Mouse (Mus musculus): Measurements from ENCODE around the gene Fxr1. TPM values are rescaled to one million over a fixed set of nuclear protein-coding genes. Genes with fewer than 3 reads are reported as not detected.

The Fxr1 gene
- polyA plus RNA-seq, 1 experiment from 2014 or later: 73.9 TPM

DNA sequence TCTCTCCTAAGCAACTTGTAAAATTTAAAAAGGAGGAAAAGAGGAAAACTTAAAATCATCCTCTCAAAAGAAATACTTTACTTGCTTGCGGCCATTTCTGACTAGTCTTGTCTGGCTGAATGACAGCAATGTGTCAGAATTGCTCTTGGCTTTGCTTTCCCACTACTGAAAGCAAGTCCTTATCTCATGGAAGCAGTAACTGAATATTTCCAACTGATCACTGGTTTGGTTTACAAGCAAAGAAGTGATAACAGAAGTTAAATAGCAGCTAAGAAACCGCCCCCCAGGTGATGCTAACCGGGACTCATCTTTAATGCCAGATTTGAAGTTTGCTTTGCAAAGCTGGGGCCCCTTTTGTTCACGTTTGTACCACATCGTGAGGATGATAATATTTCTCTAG, 63.9 kb downstream of the Fxr1 start:
- ATAC-seq (ENCODE audit: insufficient number of reproducible peaks, insufficient read depth, low FRiP score, low read depth): no peak
- H3K4me2 ChIP-seq (ENCODE audit: low read length): no peak overlapping the region
- H3K27me3 ChIP-seq (ENCODE audit: control insufficient read depth, insufficient read depth, low read length): no peaks in the 10 kb centered on the region
- no peak overlapping the region for H3K27ac ChIP-seq (replicated peaks in 1 of 2; ENCODE audit: control insufficient read depth in 1 of 2, insufficient read depth in 1 of 2, low read depth in 2 of 2, low read length in 2 of 2)
- H3K36me3 ChIP-seq (ENCODE audit: control insufficient read depth, insufficient read depth, low read length): peaks cover 5% of the 10 kb centered on the region
- H3K9me3 ChIP-seq (ENCODE audit: control insufficient read depth, low read length): no peaks in the 10 kb centered on the region
- 69% methylated on average over 5 of the region's 5 CpGs for WGBS
- H3K9ac ChIP-seq (ENCODE audit: low read length): no peak overlapping the region
- H3K4me1 ChIP-seq (ENCODE audit: control insufficient read depth in 2 of 2, insufficient read depth in 2 of 2, low read length in 2 of 2): peaks cover 0 to 7% of the 10 kb centered on the region in 2 experiments; a peak in 1 of 4 replicates
- no peak overlapping the region for H3K4me3 ChIP-seq (ENCODE audit: control insufficient read depth in 1 of 2, insufficient read depth in 1 of 2, low read depth in 1 of 2, low read length in 2 of 2)

DNA sequence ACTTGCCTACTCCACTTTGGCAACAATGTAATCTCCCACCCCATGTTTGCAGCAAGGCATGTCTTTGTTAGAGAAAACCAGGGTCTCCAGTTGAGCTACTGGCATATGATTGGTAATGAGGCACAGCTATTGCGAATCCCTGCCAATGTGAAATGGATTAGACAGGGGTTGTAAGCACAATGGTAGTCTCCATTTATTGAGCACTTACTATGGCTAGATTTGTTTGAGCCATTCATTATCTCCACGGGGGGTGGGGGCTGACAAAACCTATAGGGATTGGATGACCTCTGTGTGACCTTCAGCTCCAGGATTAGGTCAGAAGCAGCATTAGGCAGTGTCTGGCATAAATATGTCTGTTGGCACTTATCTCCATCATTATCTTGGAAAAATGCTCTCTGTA, 83.1 kb downstream of the Fxr1 start:
- no peak overlapping the region for H3K4me2 ChIP-seq (ENCODE audit: low read length)
- H3K27me3 ChIP-seq (ENCODE audit: control insufficient read depth, insufficient read depth, low read length): peaks cover 7% of the 10 kb centered on the region; the same call in 1 of the 2 replicates
- WGBS: 82% methylated on average over 2 of the region's 2 CpGs
- no peak overlapping the region for H3K27ac ChIP-seq (replicated peaks in 1 of 2; ENCODE audit: control insufficient read depth in 1 of 2, insufficient read depth in 1 of 2, low read depth in 2 of 2, low read length in 2 of 2)
- H3K4me1 ChIP-seq (ENCODE audit: control insufficient read depth in 2 of 2, insufficient read depth in 2 of 2, low read length in 2 of 2): no peaks in the 10 kb centered on the region
- H3K9ac ChIP-seq (ENCODE audit: low read length): no peak overlapping the region
- H3K9me3 ChIP-seq (ENCODE audit: control insufficient read depth, low read length): no peaks in the 10 kb centered on the region
- H3K4me3 ChIP-seq (ENCODE audit: control insufficient read depth in 1 of 2, insufficient read depth in 1 of 2, low read depth in 1 of 2, low read length in 2 of 2): no peak overlapping the region
- ATAC-seq (ENCODE audit: insufficient number of reproducible peaks, insufficient read depth, low FRiP score, low read depth): no peak
- H3K36me3 ChIP-seq (ENCODE audit: control insufficient read depth, insufficient read depth, low read length): no peaks in the 10 kb centered on the region

DNA sequence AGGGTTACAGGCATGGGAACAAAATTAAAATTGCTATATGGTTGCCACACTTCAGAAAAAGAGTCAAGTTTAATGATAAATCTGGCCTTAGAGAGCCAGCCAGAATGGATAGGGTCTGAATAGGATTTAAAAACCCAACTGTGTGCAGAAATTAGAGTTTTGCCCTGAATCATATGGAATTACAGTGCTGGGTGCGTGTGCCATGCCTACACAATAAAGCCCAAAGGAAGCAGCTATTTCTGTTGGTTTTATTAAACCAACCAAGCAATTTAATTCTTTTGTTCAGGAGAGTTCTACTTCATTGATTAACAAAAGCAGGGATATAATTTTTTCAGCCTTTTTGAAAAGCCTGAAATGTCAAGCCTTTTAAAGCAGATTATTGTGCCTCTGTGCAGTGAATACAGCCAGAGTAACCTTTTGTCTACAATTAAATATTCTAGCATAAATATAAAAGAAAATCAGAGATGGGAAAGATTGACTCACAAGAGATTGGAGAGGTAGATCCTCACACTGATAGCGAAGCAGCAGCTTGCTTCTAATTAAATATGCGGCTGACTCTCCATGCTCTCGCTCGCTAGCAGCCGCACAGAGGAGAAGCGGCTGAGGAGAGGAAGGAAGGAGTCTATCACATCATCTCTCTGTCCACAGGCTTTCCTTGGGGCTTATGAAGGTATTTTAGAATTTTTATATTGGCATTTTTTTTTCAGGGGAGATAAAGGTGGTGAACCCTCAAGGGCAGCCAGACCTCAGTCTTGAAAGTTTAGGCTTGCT, 84.3 kb downstream of the Fxr1 start:
- Histone ChIP-seq H3K36me3 (ENCODE audit: control insufficient read depth, insufficient read depth, low read length) (no peaks in the 10 kb centered on the region), H3K27ac (replicated peaks in 1 of 2; ENCODE audit: control insufficient read depth in 1 of 2, insufficient read depth in 1 of 2, low read depth in 2 of 2, low read length in 2 of 2) (no peak overlapping the region), H3K27me3 (ENCODE audit: control insufficient read depth, insufficient read depth, low read length) (peaks cover 7% of the 10 kb centered on the region; the same call in 1 of the 2 replicates), H3K4me2 (ENCODE audit: low read length) (no peak overlapping the region), H3K4me1 (ENCODE audit: control insufficient read depth in 2 of 2, insufficient read depth in 2 of 2, low read length in 2 of 2) (no peaks in the 10 kb centered on the region), H3K9me3 (ENCODE audit: control insufficient read depth, low read length) (no peaks in the 10 kb centered on the region), H3K9ac (ENCODE audit: low read length) (no peak overlapping the region), H3K4me3 (ENCODE audit: control insufficient read depth in 1 of 2, insufficient read depth in 1 of 2, low read depth in 1 of 2, low read length in 2 of 2) (no peak overlapping the region)
- 53% methylated on average over 7 of the region's 7 CpGs for WGBS
- ATAC-seq (ENCODE audit: insufficient number of reproducible peaks, insufficient read depth, low FRiP score, low read depth): no peak

DNA sequence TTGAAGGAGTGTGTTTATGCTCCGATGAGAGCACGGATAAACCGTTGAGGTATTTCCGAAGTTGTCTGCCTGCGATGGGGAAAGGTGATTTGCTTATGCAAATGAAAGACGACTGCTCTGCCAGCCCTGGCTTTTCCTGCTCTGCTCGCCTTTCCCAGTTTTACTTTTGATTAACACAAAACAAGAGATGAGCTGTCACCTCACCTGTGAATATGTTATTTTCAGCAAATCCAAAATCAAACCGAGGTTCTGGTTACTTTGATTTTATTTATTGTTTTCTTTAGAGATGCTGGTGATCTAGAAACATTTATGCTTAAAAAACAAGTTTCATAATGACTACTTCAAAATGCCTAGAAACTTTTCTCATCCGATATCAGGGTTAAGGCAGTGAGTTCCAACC, 86.7 kb downstream of the Fxr1 start:
- 11% methylated on average over 9 of the region's 9 CpGs for WGBS

DNA sequence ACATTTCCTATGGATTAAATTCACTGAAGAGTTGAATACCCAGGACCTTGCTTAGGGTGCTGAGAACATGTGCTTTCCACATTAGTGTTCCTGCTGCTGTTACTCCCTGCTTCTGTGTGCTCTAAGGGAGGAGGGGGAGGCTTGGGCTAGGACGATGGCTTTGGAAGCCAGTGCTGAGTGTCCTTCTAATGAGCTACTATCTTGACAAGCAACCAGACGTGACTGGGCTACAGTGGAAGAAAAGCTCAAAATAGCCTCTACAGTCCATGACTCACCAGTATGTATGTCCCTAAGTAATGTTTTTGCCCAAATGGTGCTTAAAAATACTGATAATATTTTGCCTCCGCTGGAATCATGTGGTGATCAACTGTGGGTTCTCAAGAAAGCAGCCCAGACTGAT, 87.9 kb downstream of the Fxr1 start:
- no peak overlapping the region for H3K27ac ChIP-seq (replicated peaks in 1 of 2; ENCODE audit: control insufficient read depth in 1 of 2, insufficient read depth in 1 of 2, low read depth in 2 of 2, low read length in 2 of 2)
- WGBS: 28% methylated on average over 3 of the region's 3 CpGs
- H3K4me2 ChIP-seq (ENCODE audit: low read length): no peak overlapping the region
- ATAC-seq (ENCODE audit: insufficient number of reproducible peaks, insufficient read depth, low FRiP score, low read depth): no peak
- H3K36me3 ChIP-seq (ENCODE audit: control insufficient read depth, insufficient read depth, low read length): no peaks in the 10 kb centered on the region
- no peak overlapping the region for H3K4me3 ChIP-seq (ENCODE audit: control insufficient read depth in 1 of 2, insufficient read depth in 1 of 2, low read depth in 1 of 2, low read length in 2 of 2)
- H3K9me3 ChIP-seq (ENCODE audit: control insufficient read depth, low read length): no peaks in the 10 kb centered on the region
- no peaks in the 10 kb centered on the region for H3K4me1 ChIP-seq (ENCODE audit: control insufficient read depth in 2 of 2, insufficient read depth in 2 of 2, low read length in 2 of 2)
- H3K27me3 ChIP-seq (ENCODE audit: control insufficient read depth, insufficient read depth, low read length): peaks cover 7% of the 10 kb centered on the region; the same call in 1 of the 2 replicates
- H3K9ac ChIP-seq (ENCODE audit: low read length): no peak overlapping the region

More for the DNA sequence above, 86.7 kb downstream of the Fxr1 start:
- Histone ChIP-seq H3K36me3 (ENCODE audit: control insufficient read depth, insufficient read depth, low read length) (no peaks in the 10 kb centered on the region), H3K27ac (replicated peaks in 1 of 2; ENCODE audit: control insufficient read depth in 1 of 2, insufficient read depth in 1 of 2, low read depth in 2 of 2, low read length in 2 of 2) (no peak overlapping the region), H3K9me3 (ENCODE audit: control insufficient read depth, low read length) (no peaks in the 10 kb centered on the region), H3K9ac (ENCODE audit: low read length) (no peak overlapping the region), H3K4me3 (ENCODE audit: control insufficient read depth in 1 of 2, insufficient read depth in 1 of 2, low read depth in 1 of 2, low read length in 2 of 2) (peak overlapping the region; percentile 5 to 24; a peak in 3 of 4 replicates), H3K4me2 (ENCODE audit: low read length) (peak overlapping the region; percentile 37), H3K27me3 (ENCODE audit: control insufficient read depth, insufficient read depth, low read length) (peaks cover 7% of the 10 kb centered on the region; the same call in 1 of the 2 replicates), H3K4me1 (ENCODE audit: control insufficient read depth in 2 of 2, insufficient read depth in 2 of 2, low read length in 2 of 2) (no peaks in the 10 kb centered on the region)
- ATAC-seq (ENCODE audit: insufficient number of reproducible peaks, insufficient read depth, low FRiP score, low read depth): no peak

DNA sequence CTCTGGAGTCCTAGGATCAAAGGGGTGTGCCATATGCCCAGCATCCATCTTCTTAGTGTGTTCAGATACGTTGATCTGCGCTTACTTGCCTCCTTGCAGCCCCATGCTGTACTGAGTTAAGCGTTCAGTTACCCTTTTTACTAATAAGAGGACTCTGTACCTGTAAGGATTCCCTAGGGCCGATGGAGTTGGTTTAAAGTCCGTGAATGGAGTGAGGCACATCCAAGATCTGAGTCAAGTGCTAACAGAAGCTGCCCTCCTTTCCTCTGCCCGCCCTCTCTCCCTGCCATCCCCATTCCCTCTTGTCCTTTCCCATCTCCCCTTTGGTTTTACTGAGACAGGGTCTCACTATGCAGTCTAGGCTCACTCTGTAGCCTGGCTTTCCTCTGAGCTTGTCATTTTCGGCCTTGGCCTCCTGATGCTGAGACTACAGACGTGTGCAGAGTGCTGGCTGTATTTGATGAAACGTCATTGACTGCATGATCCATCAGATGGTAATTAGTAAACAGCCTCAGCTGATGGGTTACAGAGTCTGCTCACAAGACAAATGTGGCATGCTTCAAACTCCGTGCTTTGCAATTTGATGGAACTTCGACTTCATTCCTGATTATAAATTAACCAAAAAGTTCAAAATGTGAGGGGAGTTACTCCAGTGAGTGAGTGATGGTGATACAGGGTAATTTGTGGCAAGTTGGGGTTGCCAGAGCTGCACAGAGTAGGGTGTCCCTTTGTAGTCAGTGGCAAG, 92.4 kb downstream of the Fxr1 start:
- no peak for ATAC-seq (ENCODE audit: insufficient number of reproducible peaks, insufficient read depth, low FRiP score, low read depth)
- H3K9ac ChIP-seq (ENCODE audit: low read length): no peak overlapping the region
- 71% methylated on average over 11 of the region's 11 CpGs for WGBS
- H3K4me1 ChIP-seq (ENCODE audit: control insufficient read depth in 2 of 2, insufficient read depth in 2 of 2, low read length in 2 of 2): no peaks in the 10 kb centered on the region
- H3K36me3 ChIP-seq (ENCODE audit: control insufficient read depth, insufficient read depth, low read length): no peaks in the 10 kb centered on the region
- no peak overlapping the region for H3K4me3 ChIP-seq (ENCODE audit: control insufficient read depth in 1 of 2, insufficient read depth in 1 of 2, low read depth in 1 of 2, low read length in 2 of 2)
- H3K27ac ChIP-seq (replicated peaks in 1 of 2; ENCODE audit: control insufficient read depth in 1 of 2, insufficient read depth in 1 of 2, low read depth in 2 of 2, low read length in 2 of 2): no peak overlapping the region
- no peaks in the 10 kb centered on the region for H3K9me3 ChIP-seq (ENCODE audit: control insufficient read depth, low read length)
- no peaks in the 10 kb centered on the region for H3K27me3 ChIP-seq (ENCODE audit: control insufficient read depth, insufficient read depth, low read length)
- H3K4me2 ChIP-seq (ENCODE audit: low read length): no peak overlapping the region

DNA sequence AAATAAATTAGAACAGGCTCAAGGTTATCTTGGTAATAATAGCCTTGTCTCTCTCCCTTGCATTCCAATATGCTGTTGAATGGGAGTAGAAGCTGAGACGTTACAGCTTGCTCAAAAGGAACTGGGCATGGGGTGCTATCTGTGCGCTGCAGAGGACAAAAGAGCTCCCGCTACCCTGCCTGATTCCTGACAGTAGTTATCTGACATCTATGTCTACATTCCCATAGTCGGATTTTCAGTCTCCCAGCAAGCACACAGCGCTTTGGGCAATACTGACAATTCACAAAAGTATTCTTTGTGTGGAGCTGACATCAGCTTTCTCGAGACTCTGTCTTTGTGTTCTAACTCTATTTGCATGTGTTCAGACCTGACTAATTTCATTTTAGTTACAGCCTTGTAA, 96.1 kb downstream of the Fxr1 start:
- Histone ChIP-seq H3K27me3 (ENCODE audit: control insufficient read depth, insufficient read depth, low read length) (no peaks in the 10 kb centered on the region), H3K4me3 (ENCODE audit: control insufficient read depth in 1 of 2, insufficient read depth in 1 of 2, low read depth in 1 of 2, low read length in 2 of 2) (no peak overlapping the region), H3K9me3 (ENCODE audit: control insufficient read depth, low read length) (no peaks in the 10 kb centered on the region), H3K27ac (replicated peaks in 1 of 2; ENCODE audit: control insufficient read depth in 1 of 2, insufficient read depth in 1 of 2, low read depth in 2 of 2, low read length in 2 of 2) (no peak overlapping the region), H3K4me1 (ENCODE audit: control insufficient read depth in 2 of 2, insufficient read depth in 2 of 2, low read length in 2 of 2) (no peaks in the 10 kb centered on the region), H3K36me3 (ENCODE audit: control insufficient read depth, insufficient read depth, low read length) (no peaks in the 10 kb centered on the region), H3K9ac (ENCODE audit: low read length) (no peak overlapping the region), H3K4me2 (ENCODE audit: low read length) (no peak overlapping the region)
- 34% methylated on average over 6 of the region's 6 CpGs for WGBS
- ATAC-seq (ENCODE audit: insufficient number of reproducible peaks, insufficient read depth, low FRiP score, low read depth): no peak

All from heart, embryonic 14.5 days (tissue).